Mouse (Mus musculus): ENCODE measurements around the gene Cox6b1.

The Cox6b1 gene

DNA sequence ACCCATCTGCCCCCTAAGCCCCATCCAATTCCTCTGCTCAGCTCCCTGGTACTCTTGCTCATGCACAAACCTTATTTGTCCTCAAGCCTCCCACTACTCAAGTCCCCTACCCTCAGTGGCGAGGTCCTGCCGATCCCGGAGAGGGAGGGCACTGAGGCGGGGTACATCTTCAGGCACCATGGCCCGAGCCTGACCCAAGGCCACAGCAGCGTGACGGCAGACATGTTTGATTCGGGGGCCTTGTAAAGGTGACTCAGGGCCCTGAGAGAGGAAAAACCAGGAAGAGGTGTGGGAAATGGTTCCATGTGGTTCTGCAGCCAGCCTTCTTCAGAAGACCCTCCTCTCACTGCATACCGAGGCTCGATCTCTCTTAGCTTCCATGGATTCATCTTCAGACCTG is 41.6 kb downstream of the Cox6b1 start:
- DNase-seq = peak; percentile 11

DNA sequence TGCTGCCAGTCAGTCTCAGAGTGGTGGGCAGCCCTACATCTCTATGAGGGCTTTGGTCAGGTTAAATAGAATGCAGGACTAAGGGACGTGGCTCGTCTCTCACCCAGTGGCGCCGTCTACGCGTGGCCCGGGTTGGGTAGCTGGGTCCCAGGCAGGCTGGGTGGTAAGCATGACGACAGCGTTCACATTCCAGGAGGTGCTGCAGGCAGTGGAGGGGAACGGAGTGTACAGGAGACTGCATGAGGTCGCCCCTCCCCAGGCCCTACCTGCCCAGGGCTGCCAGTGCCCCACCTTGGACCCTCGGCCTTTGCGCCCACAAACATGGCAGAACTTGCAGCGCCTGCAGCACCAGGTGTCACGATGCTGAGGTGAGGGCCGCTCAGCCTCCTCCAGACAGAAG is 44.4 kb downstream of the Cox6b1 start:
- peak; percentile 16 for DNase-seq

DNA sequence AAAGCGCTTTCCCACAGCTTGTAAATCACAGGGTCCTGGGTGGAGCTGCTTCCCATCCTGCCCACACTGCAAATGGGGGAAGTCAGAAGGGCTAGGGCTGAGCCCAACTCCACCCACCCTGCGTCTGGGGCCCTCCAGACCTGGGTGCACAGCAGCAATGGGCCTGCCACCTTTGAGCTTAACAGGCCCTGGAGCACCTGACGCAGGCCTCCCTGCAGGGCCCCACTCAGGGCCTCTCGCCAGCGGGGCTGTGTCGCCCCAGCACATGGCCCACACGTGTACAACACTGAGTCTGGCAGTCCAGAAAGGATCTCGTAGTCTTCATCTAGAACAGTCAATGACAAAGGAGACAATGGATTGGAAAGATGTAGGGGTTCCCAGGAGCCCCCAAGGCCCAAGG is 46.0 kb downstream of the Cox6b1 start:
- no peak for DNase-seq

DNA sequence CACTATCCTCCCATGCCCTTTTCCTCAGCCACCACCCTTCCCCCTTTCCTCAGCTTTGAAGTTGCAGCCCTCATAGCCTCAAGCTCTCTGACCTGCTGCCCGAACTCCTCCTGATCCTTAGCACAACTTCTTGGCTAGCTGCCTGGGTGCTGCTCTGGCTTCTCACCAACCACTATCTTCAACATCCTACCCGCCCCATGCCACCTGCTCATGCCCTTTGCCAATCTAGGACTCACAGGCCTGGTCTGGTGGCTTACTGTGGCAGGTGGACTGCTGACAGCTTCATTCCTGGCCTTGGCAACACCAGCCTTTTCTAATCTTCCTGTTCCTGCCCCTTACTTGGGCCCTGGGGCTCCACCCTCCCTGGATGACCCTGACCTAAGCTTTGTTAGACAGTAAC is 53.0 kb downstream of the Cox6b1 start:
- peak; percentile 73 for DNase-seq

DNA sequence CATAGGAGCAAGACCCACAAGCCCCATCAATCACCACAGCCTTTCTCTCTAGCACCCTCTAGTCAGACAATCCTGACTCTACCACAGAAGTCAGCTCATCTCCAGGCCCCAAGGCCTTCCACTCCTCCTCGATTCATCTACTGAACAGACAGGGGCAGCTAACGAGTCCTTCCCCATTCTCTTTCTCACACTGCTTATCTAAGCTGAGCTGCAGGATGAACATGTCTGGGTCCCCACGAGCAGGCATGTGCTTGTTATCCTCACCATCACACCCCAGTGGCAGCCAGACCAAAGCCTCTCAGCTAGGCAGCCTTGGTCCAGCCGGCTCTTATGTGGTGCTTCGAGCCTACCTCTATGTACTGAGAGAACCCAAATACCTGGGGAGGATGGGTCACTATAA is 53.6 kb downstream of the Cox6b1 start:
- no peak for DNase-seq

DNA sequence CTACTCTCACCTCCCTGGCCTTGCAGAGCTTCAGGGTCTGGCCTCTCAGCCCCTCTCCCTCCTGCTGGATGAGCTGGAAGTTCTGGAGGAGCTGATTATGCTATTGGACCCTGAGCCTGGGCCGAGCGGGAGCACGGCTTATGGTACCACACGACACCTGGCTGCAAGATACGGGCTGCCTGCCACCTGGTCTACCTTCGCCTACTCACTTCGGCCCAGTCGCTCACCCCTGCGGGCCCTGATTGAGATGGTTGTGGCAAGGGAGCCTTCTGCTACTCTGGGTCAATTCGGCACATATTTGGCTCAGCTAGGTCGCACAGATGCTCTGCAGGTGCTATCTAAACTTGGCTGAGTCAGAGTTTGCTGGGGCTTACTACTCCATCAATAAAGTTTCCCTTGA is 58.4 kb downstream of the Cox6b1 start:
- no peak for DNase-seq
